Mouse (Mus musculus) retina, postnatal 7 days (tissue): ENCODE data around the gene Lect2.
A peak's percentile ranks its signal among the peaks of the same experiment; 100 is the strongest.

Experiments used
- DNase-seq: peaks from one replicate; pipeline ENCODE4 v3.0.0-alpha.2; 2012; ENCODE audit warnings: low read depth, low spot score

The Lect2 gene

GRCm38 (mm10) chr13:56555957-56556356, 7.7 kb upstream of the Lect2 start:
- no peak for DNase-seq

- peak; percentile 27 for DNase-seq
Observed at GRCm38 (mm10) chr13:56554409-56554808, 6.1 kb upstream of the Lect2 start.

GRCm38 (mm10) chr13:56553923-56554322, 5.6 kb upstream of the Lect2 start:
- DNase-seq, result no peak

DNA sequence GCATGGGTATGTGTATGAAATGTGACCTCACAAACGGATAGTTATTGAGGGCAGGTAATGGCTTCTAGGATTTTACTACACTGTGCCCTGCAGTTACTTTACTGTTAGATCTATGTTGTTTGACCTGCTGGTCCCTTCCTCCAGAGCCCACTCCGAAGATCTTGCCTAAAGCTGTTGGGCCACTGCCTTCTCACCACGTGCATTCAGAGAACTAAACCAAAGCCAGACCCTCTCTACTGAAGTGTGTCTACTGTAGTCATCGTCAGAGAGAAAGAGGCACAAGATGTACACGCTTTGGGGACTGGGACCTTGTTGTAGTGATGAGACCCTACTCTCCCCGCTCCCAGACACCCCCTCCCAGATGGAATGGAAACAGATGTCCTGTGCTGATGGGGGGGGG, 3.4 kb upstream of the Lect2 start:
- no peak for DNase-seq

- DNase-seq, result no peak
Observed at GRCm38 (mm10) chr13:56550574-56550973, 2.3 kb upstream of the Lect2 start.

DNA sequence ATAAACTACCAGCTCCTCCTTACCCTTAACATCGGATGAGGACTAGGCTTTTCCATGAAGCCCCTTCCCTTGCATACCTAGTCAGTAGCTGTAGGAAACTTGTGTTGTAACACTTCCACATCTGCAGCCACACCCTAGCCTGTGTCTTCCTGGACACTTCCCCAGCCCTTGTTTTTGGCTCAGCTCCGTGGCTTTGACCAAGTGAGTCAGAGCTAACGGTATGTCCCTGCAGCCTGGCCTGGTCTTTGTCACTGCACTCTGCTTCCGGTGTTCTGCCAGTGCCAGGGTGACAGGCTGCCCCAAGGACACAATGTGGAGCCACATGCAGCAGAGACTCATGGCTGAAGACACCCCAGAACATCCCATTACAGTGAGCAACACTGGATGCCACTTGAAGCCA, 1.1 kb upstream of the Lect2 start:
- no peak for DNase-seq

GRCm38 (mm10) chr13:56544956-56545355, 3.3 kb downstream of the Lect2 start:
- DNase-seq, result no peak

GRCm38 (mm10) chr13:56543805-56544204, 4.5 kb downstream of the Lect2 start:
- no peak for DNase-seq

DNA sequence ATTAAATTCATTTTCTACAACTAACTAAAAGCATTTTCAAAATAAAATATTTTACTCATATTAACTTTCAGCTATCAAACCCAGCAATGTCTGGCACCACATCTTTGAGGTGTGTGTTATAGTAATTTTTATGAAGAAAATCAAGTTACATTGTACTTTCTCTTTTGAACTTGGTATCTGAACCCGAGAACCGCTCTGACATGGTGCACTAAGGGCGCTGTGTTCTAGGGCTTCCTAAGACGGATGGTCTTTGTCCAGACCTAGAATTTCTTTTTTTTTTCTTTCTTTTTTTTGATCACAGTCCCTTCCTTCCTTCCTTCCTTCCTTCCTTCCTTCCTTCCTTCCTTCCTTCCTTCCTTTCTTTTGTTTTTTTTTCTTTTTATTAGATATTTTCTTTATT, 8.5 kb downstream of the Lect2 start:
- no peak for DNase-seq

DNA sequence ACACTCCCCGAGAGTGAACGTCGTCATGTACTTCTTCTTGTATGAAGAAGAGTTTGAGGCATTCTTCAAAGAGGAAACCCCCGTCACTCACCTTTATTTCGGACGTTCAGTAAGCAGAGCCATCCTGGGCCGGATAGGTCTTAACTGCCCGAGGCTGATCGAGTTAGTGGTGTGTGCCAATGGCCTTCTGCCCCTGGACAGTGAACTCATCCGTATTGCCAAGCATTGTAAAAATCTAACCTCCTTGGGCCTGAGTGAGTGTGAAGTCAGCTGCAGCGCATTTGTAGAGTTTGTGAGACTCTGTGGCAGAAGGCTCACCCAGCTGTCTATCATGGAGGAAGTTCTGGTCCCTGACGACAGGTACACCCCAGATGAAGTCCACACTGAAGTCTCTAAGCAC, 11.3 kb downstream of the Lect2 start:
- no peak for DNase-seq

DNA sequence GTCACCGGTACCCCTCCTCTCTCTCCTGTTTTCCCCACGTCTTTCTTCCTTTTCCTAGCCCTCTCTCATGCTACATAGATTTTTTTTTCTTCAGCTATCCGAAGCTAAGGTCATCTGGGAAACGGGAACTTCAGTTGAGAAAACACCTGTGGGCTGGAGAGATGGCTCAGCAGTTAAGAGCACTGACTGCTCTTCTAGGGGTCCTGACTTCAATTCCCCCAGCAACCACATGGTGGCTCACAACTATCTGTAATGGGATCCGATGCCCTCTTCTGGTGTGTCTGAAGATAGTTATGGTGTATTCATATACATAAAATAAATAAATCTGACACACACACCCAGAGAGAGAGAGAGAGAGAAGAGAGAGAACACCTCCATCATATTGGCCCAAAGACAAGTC, 12.7 kb downstream of the Lect2 start:
- no peak for DNase-seq

DNA sequence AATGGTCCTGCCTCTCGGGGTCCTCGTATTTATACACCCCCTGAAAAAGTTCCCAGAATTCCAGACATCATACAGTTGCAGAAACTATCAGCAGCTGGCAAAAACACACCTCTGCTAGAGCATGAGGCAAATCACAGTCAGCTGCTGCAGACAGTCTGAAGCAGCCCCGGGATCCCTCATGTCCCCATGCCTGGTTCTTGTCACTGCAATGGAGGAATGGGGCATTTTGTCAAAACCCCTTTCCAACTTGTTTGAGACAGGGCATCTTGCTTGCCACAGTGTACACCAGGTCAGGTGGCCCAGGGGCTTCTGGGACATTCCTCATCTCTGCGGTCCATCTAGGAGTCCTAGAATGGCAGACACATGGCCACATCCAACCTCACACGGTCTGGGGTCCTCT, 13.4 kb downstream of the Lect2 start:
- no peak for DNase-seq

- DNase-seq, result no peak
Observed at GRCm38 (mm10) chr13:56529685-56530084, 18.6 kb downstream of the Lect2 start.

DNA sequence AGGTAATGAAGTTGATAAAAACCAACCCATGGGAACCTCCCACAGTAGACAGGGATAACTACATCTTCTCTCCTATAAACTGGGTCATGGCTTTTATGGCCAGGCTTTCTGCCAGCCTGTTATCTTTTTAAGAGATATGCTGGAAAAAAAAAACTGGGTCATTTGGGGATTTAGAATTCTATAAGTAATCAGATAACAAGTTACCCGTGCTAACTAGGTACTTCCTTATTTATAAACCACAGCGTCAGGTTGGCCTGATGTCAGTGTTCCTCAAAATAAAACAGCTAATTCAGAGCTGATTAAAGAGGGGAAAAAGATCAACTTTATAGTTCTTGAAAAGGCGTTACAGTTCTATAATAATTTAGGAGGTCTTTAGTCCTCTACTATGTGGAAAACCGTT, 19.3 kb downstream of the Lect2 start:
- no peak for DNase-seq

DNA sequence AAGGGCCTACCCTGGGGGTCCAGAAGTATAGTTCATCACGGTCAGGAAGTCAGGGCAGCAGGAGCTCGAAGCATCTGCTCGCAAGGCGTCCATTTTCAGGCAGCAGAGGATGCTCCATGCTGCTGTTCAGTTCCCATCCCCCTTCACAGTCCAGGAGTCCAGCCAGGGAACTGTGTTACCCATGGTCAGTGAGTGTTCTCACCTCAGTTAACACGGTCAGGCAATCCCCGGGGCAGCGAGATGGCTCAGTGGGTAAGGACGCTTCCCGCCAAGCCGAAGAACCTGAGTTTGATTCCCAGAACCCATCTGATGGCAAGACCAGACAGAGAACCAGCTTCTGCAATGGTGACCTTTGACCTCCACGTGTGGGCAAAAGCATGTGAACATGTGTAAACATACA, 20.0 kb downstream of the Lect2 start:
- no peak for DNase-seq

DNA sequence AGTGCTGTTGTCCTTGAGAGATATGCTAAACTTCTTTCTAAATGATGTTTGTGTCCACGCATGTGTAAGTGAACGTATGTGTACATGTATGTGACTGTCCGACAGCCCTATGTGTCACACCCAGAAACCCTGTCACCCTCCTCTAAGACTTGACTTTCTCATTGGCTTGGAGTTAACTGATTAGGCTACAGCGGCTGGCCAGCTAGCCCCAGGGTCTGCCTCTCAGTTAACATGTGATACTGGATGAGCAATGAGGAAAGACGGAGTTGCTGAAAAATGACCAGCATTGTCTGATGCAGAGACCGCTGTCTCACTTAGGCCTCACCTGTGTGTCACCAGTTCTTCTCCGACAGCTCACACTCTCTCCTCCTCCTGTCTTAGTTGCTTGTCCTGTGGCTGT, 20.5 kb downstream of the Lect2 start:
- DNase-seq, result no peak

- DNase-seq, result no peak
Observed at GRCm38 (mm10) chr13:56526871-56527270, 21.4 kb downstream of the Lect2 start.

GRCm38 (mm10) chr13:56522821-56523167, 25.5 kb downstream of the Lect2 start:
- no peak for DNase-seq

- DNase-seq, result peak; percentile 83
Observed at GRCm38 (mm10) chr13:56522081-56522820, 26.1 kb downstream of the Lect2 start, which contains the start of gene Fbxl21. Gene Fbxl21, plus strand, starts transcription at chr13:56522472.

DNA sequence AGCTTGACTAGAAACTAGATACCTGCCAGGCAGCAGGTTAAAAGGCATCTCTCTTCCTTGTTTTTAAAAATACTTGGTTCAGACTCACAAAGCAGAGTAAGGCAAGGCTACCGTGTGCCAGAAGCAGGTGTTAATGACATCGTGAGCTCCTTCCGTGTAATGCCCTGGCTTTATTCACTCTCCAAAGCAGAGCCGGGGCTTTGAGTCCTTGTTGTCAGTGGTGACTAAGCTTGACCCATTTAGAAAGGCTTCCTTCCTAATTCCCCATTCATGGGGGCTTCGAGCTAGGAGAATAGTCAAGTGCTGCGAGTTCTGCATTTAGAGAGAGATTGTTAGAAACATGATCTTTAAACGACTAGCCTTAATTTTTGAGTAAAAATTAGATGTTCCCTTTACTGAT, 31.5 kb downstream of the Lect2 start:
- peak; percentile 51 for DNase-seq

DNA sequence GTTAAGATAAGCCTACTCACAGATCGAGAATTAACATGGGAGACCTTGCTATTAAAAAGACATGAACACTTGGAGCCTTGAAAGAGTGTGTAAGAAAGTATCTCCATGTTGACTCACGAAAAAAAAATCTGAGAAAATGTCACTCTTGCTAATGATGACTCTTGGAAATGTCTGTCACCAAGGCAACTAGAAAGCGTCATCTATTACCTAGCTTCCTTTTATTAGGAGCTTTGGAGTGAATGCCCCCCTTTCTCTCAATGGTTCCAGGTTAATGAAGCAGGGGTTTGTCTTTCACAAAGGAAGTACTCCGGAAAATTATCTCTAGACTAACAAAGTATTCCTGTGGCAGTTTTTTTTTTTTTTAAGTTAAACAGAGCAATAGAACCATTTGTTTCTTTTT, 32.0 kb downstream of the Lect2 start:
- no peak for DNase-seq

- no peak for DNase-seq
Observed at GRCm38 (mm10) chr13:56513595-56513994, 34.7 kb downstream of the Lect2 start.

- DNase-seq, result no peak
Observed at GRCm38 (mm10) chr13:56509796-56510195, 38.5 kb downstream of the Lect2 start.

GRCm38 (mm10) chr13:56506871-56507496, 41.3 kb downstream of the Lect2 start:
- no peak for DNase-seq
